Mouse (Mus musculus): ENCODE measurements around the gene Nebl.

The Nebl gene

GRCm38 (mm10) chr2:17623931-17624330 lies 107.3 kb downstream of the Nebl start:
- no peak for DNase-seq (ENCODE audit: low read depth)

- DNase-seq (ENCODE audit: low read depth): no peak
Observed at GRCm38 (mm10) chr2:17610259-17610658, 121.0 kb downstream of the Nebl start.

- no peak for DNase-seq (ENCODE audit: low read depth)
Observed at GRCm38 (mm10) chr2:17603573-17603972, 127.7 kb downstream of the Nebl start.

- DNase-seq (ENCODE audit: low read depth): no peak
Observed at GRCm38 (mm10) chr2:17600652-17601051, 130.6 kb downstream of the Nebl start.

GRCm38 (mm10) chr2:17599860-17600259 lies 131.4 kb downstream of the Nebl start:
- DNase-seq (ENCODE audit: low read depth): no peak

GRCm38 (mm10) chr2:17597932-17598331 lies 133.3 kb downstream of the Nebl start:
- no peak for DNase-seq (ENCODE audit: low read depth)

- no peak for DNase-seq (ENCODE audit: low read depth)
Observed at GRCm38 (mm10) chr2:17589669-17590068, 141.6 kb downstream of the Nebl start.

GRCm38 (mm10) chr2:17585329-17585992 lies 145.8 kb downstream of the Nebl start:
- DNase-seq (ENCODE audit: low read depth): no peak

- DNase-seq (ENCODE audit: low read depth): no peak
Observed at GRCm38 (mm10) chr2:17575648-17576047, 155.6 kb downstream of the Nebl start.

- no peak for DNase-seq (ENCODE audit: low read depth)
Observed at GRCm38 (mm10) chr2:17571716-17572115, 159.5 kb downstream of the Nebl start.

GRCm38 (mm10) chr2:17558889-17559742 lies 172.1 kb downstream of the Nebl start:
- no peak for DNase-seq (ENCODE audit: low read depth)

- no peak for DNase-seq (ENCODE audit: low read depth)
Observed at GRCm38 (mm10) chr2:17549895-17550558, 181.2 kb downstream of the Nebl start.

GRCm38 (mm10) chr2:17546354-17546948 lies 184.8 kb downstream of the Nebl start:
- no peak for DNase-seq (ENCODE audit: low read depth)

- no peak for DNase-seq (ENCODE audit: low read depth)
Observed at GRCm38 (mm10) chr2:17539737-17540136, 191.5 kb downstream of the Nebl start.

- DNase-seq (ENCODE audit: low read depth): no peak
Observed at GRCm38 (mm10) chr2:17538493-17538892, 192.8 kb downstream of the Nebl start.

- no peak for DNase-seq (ENCODE audit: low read depth)
Observed at GRCm38 (mm10) chr2:17531355-17532105, 199.7 kb downstream of the Nebl start.

GRCm38 (mm10) chr2:17525739-17526526 lies 205.3 kb downstream of the Nebl start:
- DNase-seq (ENCODE audit: low read depth): no peak

- no peak for DNase-seq (ENCODE audit: low read depth)
Observed at GRCm38 (mm10) chr2:17525211-17525610, 206.1 kb downstream of the Nebl start.

GRCm38 (mm10) chr2:17524205-17524978 lies 206.9 kb downstream of the Nebl start:
- no peak for DNase-seq (ENCODE audit: low read depth)

GRCm38 (mm10) chr2:17523791-17524190 lies 207.5 kb downstream of the Nebl start:
- peak; percentile 9 for DNase-seq (ENCODE audit: low read depth)
